Mouse (Mus musculus): ENCODE measurements around the gene Sun1. TPM values are rescaled to one million over a fixed set of nuclear protein-coding genes. Genes with fewer than 3 reads are reported as not detected.

Gene Sun1
- total RNA-seq, 2 experiments from 2014 or later = 66.0 to 77.0 TPM

- no peak for DNase-seq (ENCODE audit: low spot score in 2 of 2)
Measured at GRCm38 (mm10) chr5:139248846-139249245, 48.4 kb downstream of the Sun1 start.

DNA sequence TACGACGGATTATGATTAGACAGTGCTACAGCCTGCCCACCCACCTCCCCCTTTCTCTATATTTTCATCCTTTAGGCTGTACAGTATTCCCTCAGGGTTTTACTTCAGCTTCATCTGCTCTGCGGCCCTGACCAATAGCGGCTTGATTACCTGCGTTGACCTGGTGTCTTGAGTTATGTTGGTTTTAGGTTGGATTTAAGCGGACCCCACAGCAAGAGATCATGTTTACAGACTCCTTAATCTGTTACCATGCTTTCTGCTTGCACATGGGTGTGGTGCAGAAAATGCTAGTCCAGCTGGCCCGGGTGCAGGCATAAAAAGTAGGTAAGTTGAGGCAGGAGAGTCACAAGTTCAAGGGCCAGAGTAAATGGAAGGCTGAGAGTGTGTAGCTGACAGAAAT, 50.8 kb downstream of the Sun1 start:
- DNase-seq (ENCODE audit: low spot score in 2 of 2) = no peak

- DNase-seq (ENCODE audit: low spot score in 2 of 2) = no peak
Measured at GRCm38 (mm10) chr5:139251736-139252080, 51.3 kb downstream of the Sun1 start.

DNA sequence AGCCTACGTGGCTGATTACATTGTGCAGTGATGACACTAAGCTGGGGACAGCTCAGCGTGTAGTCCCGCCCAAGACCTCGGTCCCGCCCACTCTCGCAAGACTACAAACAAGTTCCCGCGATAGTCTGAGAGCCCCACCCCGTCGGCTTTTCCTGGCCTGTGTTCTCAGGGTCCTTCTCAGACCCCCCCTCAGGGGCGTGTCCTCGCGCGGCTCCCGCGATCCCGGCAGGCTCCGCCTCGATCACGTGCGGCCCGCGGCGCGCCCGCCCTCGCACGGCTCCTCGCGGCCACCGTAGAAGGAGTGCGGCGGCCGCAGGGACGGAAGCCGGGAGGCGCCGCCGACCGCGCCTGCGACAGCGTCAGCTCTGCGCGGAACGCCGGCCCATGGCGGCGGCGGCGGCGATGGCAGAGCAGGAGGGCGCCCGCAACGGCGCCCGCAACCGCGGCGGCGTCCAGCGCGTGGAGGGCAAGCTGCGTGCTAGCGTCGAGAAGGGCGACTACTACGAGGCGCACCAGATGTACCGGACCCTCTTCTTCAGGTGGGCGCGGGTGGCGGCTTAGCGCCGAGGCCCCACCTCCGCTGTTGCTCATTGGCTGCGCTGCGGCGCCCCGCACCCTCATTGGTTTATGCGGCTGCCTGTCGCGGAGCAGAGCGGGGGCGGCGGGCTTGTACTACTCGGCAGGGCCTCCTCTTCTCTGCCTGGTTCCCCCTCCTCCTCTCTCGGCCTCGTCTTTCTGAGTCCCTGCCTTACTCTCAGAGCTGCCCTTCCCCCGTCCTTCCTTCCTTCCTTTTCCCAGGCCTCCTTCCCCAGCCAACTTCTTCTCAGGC, 51.9 kb downstream of the Sun1 start, which contains the start of gene Get4:
Gene Get4, plus strand, starts transcription at position 244 of the 829 bp plus-strand sequence.
- DNase-seq (ENCODE audit: low spot score in 2 of 2) = peak; percentile 98 to 99

DNA sequence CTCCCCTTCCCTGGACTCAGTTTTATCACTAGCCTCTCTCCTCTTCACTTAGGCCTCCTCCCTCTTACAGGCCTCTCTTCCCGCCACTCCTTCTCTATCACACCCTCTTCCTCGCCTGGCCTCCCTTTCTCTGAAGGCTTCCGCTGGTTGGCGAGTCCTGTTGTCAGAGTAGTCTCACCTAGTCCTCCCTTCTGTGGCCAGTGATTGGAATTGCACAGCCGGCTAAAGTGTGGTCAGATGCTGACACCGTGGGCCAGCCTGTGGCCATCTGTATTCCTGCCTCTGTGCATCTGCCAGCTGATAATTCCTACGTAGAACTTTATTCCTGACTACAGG, 52.4 kb downstream of the Sun1 start:
- DNase-seq (ENCODE audit: low spot score in 2 of 2) = no peak

DNA sequence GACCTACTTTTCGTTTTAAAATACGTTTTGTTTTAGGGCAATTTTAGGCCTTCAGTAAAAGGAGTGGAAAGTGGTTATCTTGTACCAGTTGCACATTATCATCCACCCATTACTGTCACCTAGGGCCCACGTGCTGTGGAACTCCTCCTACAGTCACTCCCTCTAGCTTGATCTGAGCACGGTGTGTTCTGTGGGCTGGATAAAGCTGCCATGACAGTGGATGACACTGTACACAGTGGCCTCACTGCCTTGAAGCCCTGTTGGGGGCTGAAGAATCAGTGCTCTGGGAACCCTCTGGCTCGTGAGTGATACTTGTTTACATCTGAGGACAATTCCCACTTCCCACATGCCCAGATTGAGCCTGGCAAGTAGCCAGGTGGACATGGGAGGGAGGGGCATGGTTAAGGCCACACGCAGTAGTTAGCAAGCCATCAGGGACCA, 52.9 kb downstream of the Sun1 start:
- peak in 1 of 2 experiments; percentile 49 for DNase-seq (ENCODE audit: low spot score in 2 of 2)

- DNase-seq (ENCODE audit: low spot score in 2 of 2) = no peak
Measured at GRCm38 (mm10) chr5:139254938-139255337, 54.5 kb downstream of the Sun1 start.

- DNase-seq (ENCODE audit: low spot score in 2 of 2) = no peak
Measured at GRCm38 (mm10) chr5:139255777-139256176, 55.3 kb downstream of the Sun1 start.

GRCm38 (mm10) chr5:139256211-139256765, 55.9 kb downstream of the Sun1 start:
- no peak for DNase-seq (ENCODE audit: low spot score in 2 of 2)

GRCm38 (mm10) chr5:139257265-139257664, 56.8 kb downstream of the Sun1 start:
- no peak for DNase-seq (ENCODE audit: low spot score in 2 of 2)

- no peak for DNase-seq (ENCODE audit: low spot score in 2 of 2)
Measured at GRCm38 (mm10) chr5:139257818-139258217, 57.4 kb downstream of the Sun1 start.

DNA sequence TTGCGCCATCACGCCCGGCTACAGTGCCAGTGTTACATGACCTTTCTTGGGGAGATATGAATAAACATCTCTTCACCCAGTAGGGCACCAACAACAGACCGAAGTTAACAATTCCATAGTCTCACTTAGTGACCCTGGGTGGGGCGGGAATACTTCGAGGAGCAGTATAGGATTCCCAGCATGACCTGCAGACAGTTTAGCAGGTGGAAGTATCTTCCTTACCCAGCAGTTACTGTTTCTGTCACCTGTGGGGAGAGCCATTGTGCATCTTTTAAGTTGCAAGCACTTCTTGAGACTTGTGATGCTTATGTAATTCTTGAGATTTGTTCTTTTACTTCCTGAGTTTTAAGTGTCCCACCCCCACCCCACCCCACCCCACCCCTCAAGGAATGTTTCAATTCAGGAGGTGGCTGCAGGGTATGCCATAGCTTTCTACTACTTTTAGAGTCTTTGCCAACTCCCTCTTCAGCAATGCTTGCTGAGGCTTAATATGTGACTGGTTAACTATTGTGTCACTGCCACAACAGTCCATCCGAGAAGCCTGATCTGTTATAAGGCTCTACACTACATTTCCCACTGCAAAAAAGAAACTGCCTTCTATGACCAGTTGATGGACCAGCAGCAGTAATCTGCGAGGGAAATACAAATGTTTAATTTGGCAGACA, 58.1 kb downstream of the Sun1 start:
- DNase-seq (ENCODE audit: low spot score in 2 of 2) = no peak

DNA sequence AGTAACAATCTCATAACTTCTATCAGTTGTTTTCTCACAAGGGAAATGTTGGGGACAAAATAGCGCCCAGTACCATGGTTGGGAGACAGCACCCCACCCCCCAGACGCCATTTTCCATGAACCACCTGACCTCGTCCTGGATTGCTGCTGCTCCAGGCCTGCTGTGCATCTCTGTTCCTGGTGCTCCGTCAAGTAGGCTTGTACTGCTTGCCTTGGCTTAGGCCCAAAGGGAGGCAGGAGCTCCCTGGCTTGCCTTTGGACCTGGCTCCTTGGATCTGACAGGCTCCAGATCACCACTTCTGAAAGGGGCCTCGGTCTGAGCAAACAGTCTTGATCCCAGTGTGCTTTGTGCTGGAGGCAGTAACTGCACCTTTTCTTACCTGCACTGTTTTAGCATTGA, 59.4 kb downstream of the Sun1 start:
- DNase-seq (ENCODE audit: low spot score in 2 of 2) = no peak

DNA sequence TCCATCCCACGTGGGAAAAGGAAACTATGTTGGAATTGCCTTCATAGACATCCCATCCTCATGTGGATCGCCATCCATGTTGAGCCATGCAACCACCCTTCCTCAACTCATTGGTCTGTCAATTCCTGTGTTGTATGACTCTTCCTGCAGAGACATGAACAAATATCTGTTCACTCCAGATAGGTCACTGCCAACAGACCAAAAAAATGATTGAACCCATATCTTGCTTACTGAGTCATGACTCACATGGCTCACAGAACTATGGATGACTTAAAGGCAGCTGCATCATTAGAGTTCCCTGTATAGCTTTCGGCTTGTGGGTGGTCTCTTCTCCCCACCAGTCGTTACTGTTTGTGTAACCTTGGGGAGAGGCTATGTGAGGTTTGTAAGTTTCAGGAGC, 61.0 kb downstream of the Sun1 start:
- DNase-seq (ENCODE audit: low spot score in 2 of 2) = no peak

DNA sequence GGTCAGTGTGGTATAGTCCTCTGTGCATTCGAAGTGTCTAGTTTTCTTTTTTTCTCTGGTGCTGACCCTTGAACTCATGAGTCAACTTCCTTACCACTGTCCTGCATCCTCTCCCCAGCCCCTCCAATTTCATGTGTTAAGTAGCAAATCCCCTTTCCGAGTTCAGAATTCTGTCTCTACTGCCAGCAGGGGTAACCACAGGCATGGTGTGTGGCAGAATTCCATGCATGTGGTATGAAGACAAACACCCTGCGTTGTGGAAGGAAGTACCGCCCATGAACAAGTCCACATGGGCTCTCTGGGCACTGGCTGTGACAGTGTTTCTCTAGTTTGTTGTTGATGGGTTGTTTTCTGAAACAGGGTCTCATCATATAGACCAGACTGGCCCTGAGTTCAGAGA, 67.2 kb downstream of the Sun1 start:
- DNase-seq (ENCODE audit: low spot score in 2 of 2) = no peak

DNA sequence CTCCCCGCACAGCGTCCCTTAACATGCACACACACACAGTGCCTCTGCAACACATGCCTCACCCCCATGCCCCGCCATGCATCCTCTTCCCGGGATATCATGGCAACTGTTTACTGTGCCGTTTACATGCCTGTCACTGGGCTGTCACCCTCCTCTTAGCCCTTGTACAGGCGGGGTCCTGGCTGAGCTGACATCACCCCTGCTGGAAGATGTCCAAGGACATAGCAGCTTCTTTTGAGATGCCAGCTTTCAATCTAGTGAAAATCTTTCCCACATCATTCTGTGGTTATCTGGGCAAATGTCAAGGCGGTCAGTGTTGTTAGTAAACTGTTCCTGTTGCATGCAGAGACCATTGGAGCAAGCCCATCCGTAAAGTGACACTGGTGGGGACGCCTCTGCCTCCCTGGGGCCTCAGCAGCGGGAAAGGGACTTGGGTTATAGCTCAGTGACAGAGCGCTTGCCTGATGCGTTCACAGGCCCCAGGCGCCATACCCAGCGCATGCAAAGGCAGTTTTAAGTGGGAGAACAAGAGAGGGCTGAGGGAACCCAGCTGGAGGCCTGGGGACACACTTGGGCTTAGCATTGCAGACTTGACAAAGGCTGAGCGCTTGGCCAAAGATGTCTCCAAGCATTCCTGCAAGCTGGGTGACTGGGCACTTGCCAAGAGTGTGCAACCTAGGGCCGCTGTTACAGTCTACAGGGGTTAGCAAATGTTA, 70.5 kb downstream of the Sun1 start:
- DNase-seq (ENCODE audit: low spot score in 2 of 2) = no peak

- DNase-seq (ENCODE audit: low spot score in 2 of 2) = no peak
Measured at GRCm38 (mm10) chr5:139271994-139272554, 71.6 kb downstream of the Sun1 start.

DNA sequence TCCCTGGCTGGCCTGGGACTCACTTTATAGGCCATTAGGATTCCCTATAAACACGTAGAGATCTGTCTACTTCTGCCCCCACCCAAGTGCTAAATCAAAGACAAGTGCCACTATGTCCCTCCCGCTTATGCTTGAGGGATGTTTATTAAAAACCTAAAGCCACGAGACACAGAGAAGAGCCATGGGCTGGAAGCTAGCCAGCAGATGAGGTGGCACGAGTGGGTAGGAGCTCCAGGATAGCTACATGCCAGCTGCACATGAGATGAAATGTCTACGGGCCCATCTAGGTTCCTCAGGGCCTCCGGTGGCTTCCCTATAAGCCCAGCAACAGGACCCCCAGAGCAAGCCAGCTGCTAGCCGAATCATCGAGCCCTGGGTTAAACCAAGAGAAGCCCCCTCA, 76.8 kb downstream of the Sun1 start:
- DNase-seq (ENCODE audit: low spot score in 2 of 2) = no peak

DNA sequence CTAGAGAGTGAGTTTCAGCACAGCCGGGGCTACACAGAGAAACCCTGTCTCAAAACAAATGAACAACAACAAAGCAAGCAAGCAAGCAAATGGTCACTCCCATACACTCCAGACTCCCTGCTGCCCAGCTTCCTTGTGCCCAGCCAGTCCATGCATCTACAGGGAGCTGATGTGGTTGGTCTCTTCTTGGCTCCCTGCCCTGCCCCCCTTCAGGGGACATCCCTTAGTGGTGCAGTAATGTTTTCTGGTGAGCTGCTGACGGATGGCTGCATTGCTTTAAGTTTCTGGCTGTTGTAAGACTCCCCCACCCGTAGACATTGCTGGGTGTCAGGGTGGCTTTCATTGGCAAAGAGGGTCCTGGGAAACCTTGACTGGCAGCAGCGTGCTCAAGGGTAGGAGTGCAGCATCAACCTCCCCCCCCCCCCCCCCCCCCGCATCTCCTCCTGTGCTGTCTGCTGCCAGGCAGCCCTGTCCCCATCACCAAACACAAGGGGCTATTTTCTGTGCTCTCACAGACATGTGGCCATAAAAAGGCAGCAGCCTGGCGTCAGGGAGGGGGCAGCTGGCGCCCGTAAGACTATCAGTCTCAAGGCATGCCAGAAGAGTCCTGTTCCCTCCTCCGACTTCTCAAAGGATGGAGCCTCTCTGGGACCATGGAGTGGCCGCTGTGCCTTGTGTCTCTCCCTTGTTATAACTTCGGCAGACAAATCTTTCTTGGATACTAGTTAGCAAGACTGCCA, 81.1 kb downstream of the Sun1 start:
- DNase-seq (ENCODE audit: low spot score in 2 of 2) = no peak

DNA sequence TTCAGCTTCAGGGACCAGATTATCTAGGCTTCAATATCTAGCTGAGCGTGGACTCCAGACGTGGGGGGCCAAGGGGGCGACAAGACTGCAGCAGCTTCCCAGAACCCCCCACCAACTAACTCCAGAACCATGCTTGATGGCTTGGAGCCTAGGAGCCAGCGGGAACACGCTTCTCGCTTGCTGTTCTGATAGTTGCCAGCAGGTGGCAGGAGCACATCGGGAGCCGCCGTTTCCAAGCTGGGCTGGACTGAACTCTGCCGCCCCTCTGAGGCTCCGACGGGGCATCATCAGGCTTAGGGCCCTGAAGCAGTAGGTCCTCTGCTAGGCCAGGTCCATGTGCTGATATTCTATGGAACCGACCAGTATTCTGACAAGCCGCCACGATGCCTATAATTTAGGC, 81.8 kb downstream of the Sun1 start:
- DNase-seq (ENCODE audit: low spot score in 2 of 2) = peak; percentile 94 to 95
